Mouse (Mus musculus): ENCODE measurements around the gene Rhog.

Rhog gene

GRCm38 (mm10) chr7:102250631-102251214 is 5.1 kb downstream of the Rhog start:
- no peak for DNase-seq (ENCODE audit: low read depth, low spot score)

GRCm38 (mm10) chr7:102249896-102250630 is 5.8 kb downstream of the Rhog start:
- peak; percentile 91 for DNase-seq (ENCODE audit: low read depth, low spot score)

- DNase-seq (ENCODE audit: low read depth, low spot score), result peak; percentile 85
These were observed 6.3 kb downstream of the Rhog start for GRCm38 (mm10) chr7:102249531-102249895.

GRCm38 (mm10) chr7:102248691-102249404 is 7.0 kb downstream of the Rhog start:
- DNase-seq (ENCODE audit: low read depth, low spot score), result peak; percentile 67

GRCm38 (mm10) chr7:102246956-102247797 is 8.7 kb downstream of the Rhog start:
- no peak for DNase-seq (ENCODE audit: low read depth, low spot score)

- no peak for DNase-seq (ENCODE audit: low read depth, low spot score)
These were observed 9.6 kb downstream of the Rhog start for GRCm38 (mm10) chr7:102246265-102246664.

- DNase-seq (ENCODE audit: low read depth, low spot score), result no peak
These were observed 10.1 kb downstream of the Rhog start for GRCm38 (mm10) chr7:102245775-102246174.

GRCm38 (mm10) chr7:102244782-102245535 is 10.9 kb downstream of the Rhog start:
- DNase-seq (ENCODE audit: low read depth, low spot score), result no peak

- DNase-seq (ENCODE audit: low read depth, low spot score), result no peak
These were observed 12.0 kb downstream of the Rhog start for GRCm38 (mm10) chr7:102243870-102244269.

GRCm38 (mm10) chr7:102242917-102243316 is 12.9 kb downstream of the Rhog start:
- DNase-seq (ENCODE audit: low read depth, low spot score), result no peak

- DNase-seq (ENCODE audit: low read depth, low spot score), result no peak
These were observed 13.5 kb downstream of the Rhog start for GRCm38 (mm10) chr7:102242371-102242770.

GRCm38 (mm10) chr7:102239591-102239990 is 16.3 kb downstream of the Rhog start:
- no peak for DNase-seq (ENCODE audit: low read depth, low spot score)

GRCm38 (mm10) chr7:102238686-102239286 is 17.1 kb downstream of the Rhog start:
- no peak for DNase-seq (ENCODE audit: low read depth, low spot score)

- DNase-seq (ENCODE audit: low read depth, low spot score), result no peak
These were observed 22.8 kb downstream of the Rhog start for GRCm38 (mm10) chr7:102233059-102233458.

GRCm38 (mm10) chr7:102229814-102230213 is 26.0 kb downstream of the Rhog start:
- no peak for DNase-seq (ENCODE audit: low read depth, low spot score)

- no peak for DNase-seq (ENCODE audit: low read depth, low spot score)
These were observed 27.7 kb downstream of the Rhog start for GRCm38 (mm10) chr7:102228049-102228670.

- no peak for DNase-seq (ENCODE audit: low read depth, low spot score)
These were observed 29.8 kb downstream of the Rhog start for GRCm38 (mm10) chr7:102226051-102226450.

- no peak for DNase-seq (ENCODE audit: low read depth, low spot score)
These were observed 31.7 kb downstream of the Rhog start for GRCm38 (mm10) chr7:102223883-102224738.

- peak; percentile 76 for DNase-seq (ENCODE audit: low read depth, low spot score)
These were observed 32.9 kb downstream of the Rhog start for GRCm38 (mm10) chr7:102222830-102223556.
